Mouse (Mus musculus) hindbrain, embryonic 13.5 days (tissue): ENCODE data around the gene Nucb2. TPM values are rescaled to one million over a fixed set of nuclear protein-coding genes. Genes with fewer than 3 reads are reported as not detected.

Experiments
- ATAC-seq: fragments of 200-750 bp; cut with Nextera tagmentation; 2 replicates; pipeline ENCODE4 v1.8.0; 2017; ENCODE audit warnings: moderate TSS enrichment; ENCODE audit not compliant: low FRiP score
- H3K27ac ChIP-seq: fragments of 300-500 bp; sonication (generic); 2 replicates; pipeline ENCODE4 v1.5.1; 2015; ENCODE audit warnings: inconsistent platforms, mild to moderate bottlenecking, moderate library complexity
- H3K27me3 ChIP-seq: fragments of 300-500 bp; sonication (generic); 2 replicates; pipeline ENCODE4 v1.6.1; 2015; ENCODE audit warnings: mild to moderate bottlenecking, inconsistent platforms
- H3K36me3 ChIP-seq: fragments of 300-500 bp; sonication (generic); 2 replicates; pipeline ENCODE4 v1.6.1; 2015; ENCODE audit warnings: mild to moderate bottlenecking, inconsistent platforms
- H3K4me1 ChIP-seq: fragments of 300-500 bp; sonication (generic); replicated peaks from 2 replicates; pipeline ENCODE4 v1.6.1; 2015; ENCODE audit warnings: inconsistent platforms
- H3K4me2 ChIP-seq: fragments of 300-500 bp; sonication (generic); 2 replicates; pipeline ENCODE4 v1.6.1; 2015; ENCODE audit warnings: inconsistent platforms, mild to moderate bottlenecking, moderate library complexity
- H3K4me3 ChIP-seq: fragments of 300-500 bp; sonication (generic); 2 replicates; pipeline ENCODE4 v1.5.1; 2015; ENCODE audit warnings: mild to moderate bottlenecking, inconsistent platforms
- H3K9ac ChIP-seq: fragments of 300-500 bp; sonication (generic); 2 replicates; pipeline ENCODE4 v1.6.1; 2015; ENCODE audit warnings: mild to moderate bottlenecking, inconsistent platforms
- H3K9me3 ChIP-seq: fragments of 300-500 bp; sonication (generic); 2 replicates; pipeline ENCODE4 v1.6.1; 2016; ENCODE audit warnings: inconsistent platforms
- WGBS: fragments of 180-500 bp; shearing (Covaris S2); methylation state at CpG from one replicate; pipeline ENCODE4 v1.1.7; 2015; 5-methylcytosine and 5-hydroxymethylcytosine counted together
- polyA plus RNA-seq: library from polyadenylated mRNA; unstranded; fragments of >200 nt; fragmentation: Nextera tagmentation; extraction: Ambion mirVana; gene quantifications from 2 replicates; pipeline ENCODE4 v1.2.1, GENCODE M21; 2015

The Nucb2 gene
- polyA plus RNA-seq = 22.0 and 25.0 TPM in 2 replicates

- Histone ChIP-seq H3K27me3 (no peaks in the 10 kb centered on the region), H3K4me3 (peak within 1 kb of the TSS; percentile 76), H3K27ac (peak within 1 kb of the TSS; percentile 91), H3K4me2 (peak within 1 kb of the TSS; percentile 74), H3K9me3 (no peaks in the 10 kb centered on the region), H3K4me1 (peaks cover 21% of the 10 kb centered on the region), H3K36me3 (no peaks in the 10 kb centered on the region), H3K9ac (peak within 1 kb of the TSS; percentile 89)
- peak; percentile 100 for ATAC-seq
- WGBS = under 1% methylated on average over 51 of the region's 51 CpGs
Observed at GRCm38 (mm10) chr7:116503879-116504817, at the start of gene Nucb2. Nucb2 (plus strand) TSS chr7:116504369.

- Histone ChIP-seq H3K9ac (no peak overlapping the region), H3K4me3 (no peak overlapping the region), H3K27me3 (no peaks in the 10 kb centered on the region), H3K4me1 (no peaks in the 10 kb centered on the region), H3K36me3 (no peaks in the 10 kb centered on the region), H3K9me3 (no peaks in the 10 kb centered on the region), H3K27ac (no peak overlapping the region), H3K4me2 (no peak overlapping the region)
- ATAC-seq = no peak
- 85% methylated on average over 4 of the region's 4 CpGs for WGBS
Observed at GRCm38 (mm10) chr7:116456964-116457363, 47.2 kb upstream of the Nucb2 start.

DNA sequence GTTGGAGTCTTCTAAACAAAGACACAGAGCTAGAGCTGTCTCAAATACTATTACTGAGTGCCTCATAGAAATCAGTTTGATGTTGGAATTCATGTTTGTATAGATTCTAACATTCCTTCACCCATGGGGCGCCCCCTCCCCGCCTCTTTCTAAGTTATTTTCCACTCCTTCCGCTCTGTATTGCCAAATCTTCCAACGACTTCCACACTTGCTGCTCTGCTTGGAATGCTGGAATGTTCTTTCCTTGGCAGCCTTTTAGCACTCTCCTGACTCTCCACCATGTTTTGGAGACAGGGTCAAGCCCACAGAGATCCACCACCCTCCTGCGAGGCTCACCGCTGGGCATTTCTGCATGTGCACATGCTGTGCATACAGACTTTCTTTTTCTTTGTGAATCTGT, 46.8 kb upstream of the Nucb2 start:
- ATAC-seq = no peak
- no peaks in the 10 kb centered on the region for H3K27me3 ChIP-seq
- H3K9me3 ChIP-seq = no peaks in the 10 kb centered on the region
- H3K4me1 ChIP-seq = no peaks in the 10 kb centered on the region
- no peak overlapping the region for H3K4me2 ChIP-seq
- H3K4me3 ChIP-seq = no peak overlapping the region
- WGBS = 88% methylated on average over 6 of the region's 6 CpGs
- H3K27ac ChIP-seq = no peak overlapping the region
- H3K36me3 ChIP-seq = no peaks in the 10 kb centered on the region
- H3K9ac ChIP-seq = no peak overlapping the region

- no peaks in the 10 kb centered on the region for H3K4me1 ChIP-seq
- no peaks in the 10 kb centered on the region for H3K27me3 ChIP-seq
- H3K4me2 ChIP-seq = no peak overlapping the region
- ATAC-seq = no peak
- H3K27ac ChIP-seq = no peak overlapping the region
- H3K9ac ChIP-seq = no peak overlapping the region
- no peaks in the 10 kb centered on the region for H3K36me3 ChIP-seq
- no peak overlapping the region for H3K4me3 ChIP-seq
- WGBS = 40% methylated on average over 3 of the region's 3 CpGs
- H3K9me3 ChIP-seq = no peaks in the 10 kb centered on the region
Observed at GRCm38 (mm10) chr7:116458985-116459441, 45.2 kb upstream of the Nucb2 start.

DNA sequence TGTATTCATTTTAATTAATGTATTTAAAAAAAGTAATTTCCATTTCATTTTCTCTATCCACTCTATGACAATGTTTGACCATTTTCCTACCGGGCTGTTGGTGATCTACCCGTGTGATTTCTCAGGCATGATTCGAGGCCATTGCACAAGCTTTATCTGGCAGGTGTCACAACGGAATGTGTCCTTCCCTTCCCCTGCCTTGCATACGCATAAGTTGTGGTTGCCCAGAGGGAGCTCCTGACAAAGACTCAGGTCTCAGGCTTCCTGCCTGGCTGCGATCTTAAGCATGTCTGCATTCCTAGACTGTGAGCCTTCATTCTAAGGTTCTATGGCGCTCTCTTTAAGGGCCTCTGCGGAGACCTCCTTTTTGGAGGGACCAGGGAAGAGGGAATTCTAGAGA, 42.1 kb upstream of the Nucb2 start:
- no peaks in the 10 kb centered on the region for H3K4me1 ChIP-seq
- no peaks in the 10 kb centered on the region for H3K36me3 ChIP-seq
- 63% methylated on average over 8 of the region's 8 CpGs for WGBS
- no peak overlapping the region for H3K9ac ChIP-seq
- H3K27me3 ChIP-seq = no peaks in the 10 kb centered on the region
- no peak overlapping the region for H3K27ac ChIP-seq
- H3K9me3 ChIP-seq = no peaks in the 10 kb centered on the region
- ATAC-seq = no peak
- no peak overlapping the region for H3K4me2 ChIP-seq
- no peak overlapping the region for H3K4me3 ChIP-seq

GRCm38 (mm10) chr7:116475836-116476235, 28.3 kb upstream of the Nucb2 start:
- no peaks in the 10 kb centered on the region for H3K4me1 ChIP-seq
- no peak for ATAC-seq

DNA sequence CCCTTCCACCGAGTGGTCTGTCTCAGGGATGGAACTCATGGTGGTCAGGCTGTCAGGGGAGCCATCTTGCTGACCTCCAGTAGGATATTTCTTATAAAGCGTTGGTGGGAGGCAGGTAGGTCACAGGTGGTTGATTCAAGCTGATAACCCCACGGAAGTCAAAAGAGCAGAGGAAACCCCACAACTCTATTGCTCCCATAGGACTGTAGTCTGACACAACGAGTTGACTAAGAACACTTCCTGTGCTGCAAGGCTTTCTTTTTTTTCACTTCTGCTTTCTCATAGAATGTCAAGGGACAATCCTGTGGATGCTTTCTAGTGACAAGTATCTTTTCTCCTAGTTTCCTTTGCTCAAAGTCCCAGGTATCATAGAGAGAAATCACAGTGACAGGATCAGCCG, 27.9 kb upstream of the Nucb2 start:
- H3K4me1 ChIP-seq = no peaks in the 10 kb centered on the region
- 89% methylated on average over 5 of the region's 5 CpGs for WGBS
- H3K9me3 ChIP-seq = no peaks in the 10 kb centered on the region
- H3K9ac ChIP-seq = no peak overlapping the region
- H3K27ac ChIP-seq = no peak overlapping the region
- no peak overlapping the region for H3K4me2 ChIP-seq
- H3K36me3 ChIP-seq = no peaks in the 10 kb centered on the region
- ATAC-seq = no peak
- H3K27me3 ChIP-seq = no peaks in the 10 kb centered on the region
- H3K4me3 ChIP-seq = no peak overlapping the region

More at GRCm38 (mm10) chr7:116475836-116476235, 28.3 kb upstream of the Nucb2 start:
- no peak overlapping the region for H3K9ac ChIP-seq
- H3K4me3 ChIP-seq = no peak overlapping the region
- no peaks in the 10 kb centered on the region for H3K36me3 ChIP-seq
- H3K4me2 ChIP-seq = no peak overlapping the region
- H3K27me3 ChIP-seq = no peaks in the 10 kb centered on the region
- no peaks in the 10 kb centered on the region for H3K9me3 ChIP-seq
- H3K27ac ChIP-seq = no peak overlapping the region

DNA sequence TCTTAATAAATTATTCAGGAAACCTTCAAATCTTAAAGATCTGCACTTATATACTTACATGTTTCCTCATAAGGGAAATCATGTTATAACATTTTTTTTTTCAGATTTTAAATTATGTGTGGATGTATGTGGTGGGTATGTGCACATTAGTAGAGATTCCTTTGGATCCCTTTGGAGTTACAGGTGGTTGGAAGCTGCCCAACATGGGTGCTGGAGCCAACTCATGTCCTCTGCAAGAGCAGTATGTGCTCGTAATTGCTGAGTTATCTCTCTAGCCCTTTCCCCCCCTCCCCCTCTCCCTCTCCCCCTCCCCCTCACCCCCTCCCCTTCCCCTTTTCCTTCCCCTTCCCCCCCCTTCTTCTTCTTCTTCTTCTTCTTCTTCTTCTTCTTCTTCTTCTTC, 21.1 kb upstream of the Nucb2 start:
- H3K9me3 ChIP-seq = no peaks in the 10 kb centered on the region
- no peak overlapping the region for H3K4me2 ChIP-seq
- no peaks in the 10 kb centered on the region for H3K36me3 ChIP-seq
- no peak for ATAC-seq
- 63% methylated on average over 1 of the region's 1 CpGs for WGBS
- H3K4me1 ChIP-seq = no peaks in the 10 kb centered on the region
- no peak overlapping the region for H3K9ac ChIP-seq
- H3K27ac ChIP-seq = no peak overlapping the region
- H3K4me3 ChIP-seq = no peak overlapping the region
- no peaks in the 10 kb centered on the region for H3K27me3 ChIP-seq

DNA sequence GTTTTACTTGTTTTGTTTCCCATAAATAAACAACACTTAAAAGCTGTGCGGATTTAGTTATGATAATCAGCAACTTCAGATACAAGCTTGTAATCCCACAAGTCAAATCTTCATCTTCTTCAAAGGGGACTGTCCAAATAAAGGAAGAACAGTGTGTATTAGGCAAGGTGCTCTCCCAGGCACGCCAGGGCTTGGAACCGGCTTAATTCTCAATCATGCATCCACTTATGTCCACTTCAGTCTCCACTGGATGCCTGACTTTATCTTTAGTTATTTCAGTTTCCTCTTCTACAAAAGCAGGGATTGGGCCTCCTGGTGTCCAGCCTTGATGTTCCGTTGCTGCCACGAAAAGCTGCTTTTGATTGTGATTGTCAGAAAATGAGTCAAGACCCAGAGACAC, 20.4 kb upstream of the Nucb2 start:
- H3K9ac ChIP-seq = no peak overlapping the region
- H3K4me2 ChIP-seq = no peak overlapping the region
- no peak overlapping the region for H3K4me3 ChIP-seq
- no peaks in the 10 kb centered on the region for H3K4me1 ChIP-seq
- no peaks in the 10 kb centered on the region for H3K36me3 ChIP-seq
- H3K27ac ChIP-seq = no peak overlapping the region
- no peaks in the 10 kb centered on the region for H3K9me3 ChIP-seq
- H3K27me3 ChIP-seq = no peaks in the 10 kb centered on the region
- 87% methylated on average over 5 of the region's 5 CpGs for WGBS
- no peak for ATAC-seq

DNA sequence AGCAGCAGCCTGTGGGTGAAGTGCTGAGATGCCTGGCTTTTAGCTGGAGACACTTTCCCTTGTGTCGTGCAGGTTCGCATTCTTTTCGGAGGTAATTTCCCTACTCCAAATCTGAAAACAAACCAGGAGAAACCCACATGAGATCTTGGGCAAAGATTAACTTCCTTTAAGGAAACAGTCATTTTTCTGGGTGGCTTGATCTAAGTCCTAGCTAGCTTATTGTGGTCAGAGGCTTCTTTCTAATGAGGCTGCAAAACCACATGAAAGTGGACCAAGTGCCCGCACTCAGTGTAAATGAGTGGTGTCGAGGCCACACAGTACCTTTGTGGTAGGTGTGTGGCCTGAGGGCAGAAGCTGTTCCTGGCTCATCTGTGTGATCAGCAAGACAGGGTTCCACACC, 20.0 kb upstream of the Nucb2 start:
- H3K4me3 ChIP-seq = no peak overlapping the region
- WGBS = 90% methylated on average over 5 of the region's 5 CpGs
- H3K27ac ChIP-seq = no peak overlapping the region
- H3K9ac ChIP-seq = no peak overlapping the region
- no peaks in the 10 kb centered on the region for H3K36me3 ChIP-seq
- no peaks in the 10 kb centered on the region for H3K27me3 ChIP-seq
- H3K4me1 ChIP-seq = no peaks in the 10 kb centered on the region
- no peaks in the 10 kb centered on the region for H3K9me3 ChIP-seq
- no peak for ATAC-seq
- no peak overlapping the region for H3K4me2 ChIP-seq

GRCm38 (mm10) chr7:116485062-116485601, 19.0 kb upstream of the Nucb2 start:
- Histone ChIP-seq H3K4me1 (no peaks in the 10 kb centered on the region), H3K27ac (no peak overlapping the region), H3K9me3 (no peaks in the 10 kb centered on the region), H3K9ac (no peak overlapping the region), H3K36me3 (no peaks in the 10 kb centered on the region), H3K4me2 (no peak overlapping the region), H3K27me3 (no peaks in the 10 kb centered on the region), H3K4me3 (no peak overlapping the region)
- no peak for ATAC-seq
- WGBS = 74% methylated on average over 1 of the region's 1 CpGs

DNA sequence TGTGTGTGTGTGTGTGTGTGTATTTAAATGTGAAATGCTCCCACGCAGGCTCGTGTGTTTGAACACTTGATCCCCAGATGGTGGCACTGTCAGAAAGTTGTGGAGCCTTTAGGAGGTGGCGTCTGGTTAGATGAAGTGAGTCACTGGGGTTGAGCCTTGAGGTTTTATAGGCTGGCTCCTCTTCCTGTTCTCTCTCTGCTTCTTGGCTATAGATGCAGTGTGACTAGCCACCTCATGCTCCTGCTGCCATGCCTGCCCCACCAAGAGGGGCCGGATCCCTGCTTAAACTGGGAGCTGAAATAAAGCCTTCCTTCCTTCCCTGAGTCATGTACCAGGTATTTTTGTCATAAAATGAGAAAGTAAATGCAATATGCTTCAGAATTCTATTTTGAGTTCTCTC, 13.1 kb upstream of the Nucb2 start:
- ATAC-seq = no peak
- H3K36me3 ChIP-seq = no peaks in the 10 kb centered on the region
- H3K4me1 ChIP-seq = no peaks in the 10 kb centered on the region
- no peak overlapping the region for H3K4me3 ChIP-seq
- no peaks in the 10 kb centered on the region for H3K27me3 ChIP-seq
- no peak overlapping the region for H3K4me2 ChIP-seq
- H3K27ac ChIP-seq = no peak overlapping the region
- no peaks in the 10 kb centered on the region for H3K9me3 ChIP-seq
- WGBS = 80% methylated on average over 4 of the region's 4 CpGs
- no peak overlapping the region for H3K9ac ChIP-seq
